Mouse (Mus musculus) heart, adult 2 months (tissue): ENCODE measurements around the gene Zfp580. TPM values are rescaled to one million over a fixed set of nuclear protein-coding genes. Genes with fewer than 3 reads are reported as not detected.
"Not testable (repeated sequence)": the region's sequence is repeated elsewhere in the genome, so short reads cannot be mapped to it uniquely, and the experiment has no call there.

ENCODE experiments used
- DNase-seq, 2 experiments: peaks; one replicate each; pipeline ENCODE4 v3.0.0; 2021
- H3K27ac ChIP-seq: fragments of 200-600 bp; 2 replicates; pipeline ENCODE4 v1.8.1; 2022
- H3K27me3 ChIP-seq: fragments of 200-500 bp; 2 replicates; pipeline ENCODE4 v1.6.1; 2012; ENCODE audit warnings: mild to moderate bottlenecking, low read length, inconsistent platforms, mixed read lengths; ENCODE audit not compliant: control insufficient read depth, insufficient read depth
- H3K36me3 ChIP-seq: fragments of 200-500 bp; 2 replicates; pipeline ENCODE4 v1.6.1; 2012; ENCODE audit warnings: low read length, inconsistent platforms; ENCODE audit not compliant: control insufficient read depth, insufficient read depth
- H3K4me1 ChIP-seq: fragments of 200-500 bp; 2 replicates; pipeline ENCODE4 v1.6.1; 2011; ENCODE audit warnings: low read length; ENCODE audit not compliant: control insufficient read depth, insufficient read depth
- H3K4me3 ChIP-seq: fragments of 200-600 bp; 2 replicates; pipeline ENCODE4 v1.8.1; 2022
- H3K79me2 ChIP-seq: fragments of 200-500 bp; replicated peaks from 2 replicates; pipeline ENCODE4 v1.6.1; 2012; ENCODE audit warnings: mild to moderate bottlenecking, inconsistent platforms, low read length, moderate library complexity, mixed read lengths; ENCODE audit not compliant: control insufficient read depth, insufficient read depth
- H3K9ac ChIP-seq: fragments of 200-500 bp; 2 replicates; pipeline ENCODE4 v1.6.1; 2012; ENCODE audit warnings: low read depth, mild to moderate bottlenecking, control low read depth, inconsistent platforms, low read length, mixed read lengths
- CTCF ChIP-seq: fragments of 200-600 bp; IDR thresholded peaks from 2 replicates; pipeline ENCODE4 v1.8.1; 2022; ENCODE audit warnings: antibody characterized with exemption, mild to moderate bottlenecking, moderate library complexity
- EP300 ChIP-seq: fragments of 200-500 bp; IDR thresholded peaks from 2 replicates; pipeline ENCODE4 v1.6.1; 2011; ENCODE audit warnings: low read depth, low read length, control low read depth; ENCODE audit not compliant: insufficient read depth
- POLR2A ChIP-seq: fragments of 200-500 bp; IDR thresholded peaks from 2 replicates; pipeline ENCODE4 v1.6.1; 2011; ENCODE audit warnings: mild to moderate bottlenecking, low read depth, low read length, control low read depth; ENCODE audit not compliant: insufficient read depth
- WGBS: fragments of 180-500 bp; shearing (Covaris S2); methylation state at CpG from one replicate; pipeline ENCODE4 v1.1.7; 2018; 5-methylcytosine and 5-hydroxymethylcytosine counted together
- intact Hi-C: fragments of 180-260 bp; cut with DNase I; formaldehyde crosslinking; loops from one replicate; pipeline ENCODE4 v1.15.1; 2025
- polyA plus RNA-seq: library from polyadenylated mRNA; depleted of rRNA; stranded (reverse); fragments of >200 nt; gene quantifications from 2 replicates; pipeline ENCODE4 v1.2.3, GENCODE M21; 2012
- total RNA-seq, 2 experiments: library from RNA; stranded (reverse); gene quantifications; 2 replicates each; pipeline ENCODE4 v1.2.3; 2021

Zfp580 gene
- total and polyA plus RNA-seq, 3 experiments = 3.4 to 12.7 (median 4.4) TPM

DNA sequence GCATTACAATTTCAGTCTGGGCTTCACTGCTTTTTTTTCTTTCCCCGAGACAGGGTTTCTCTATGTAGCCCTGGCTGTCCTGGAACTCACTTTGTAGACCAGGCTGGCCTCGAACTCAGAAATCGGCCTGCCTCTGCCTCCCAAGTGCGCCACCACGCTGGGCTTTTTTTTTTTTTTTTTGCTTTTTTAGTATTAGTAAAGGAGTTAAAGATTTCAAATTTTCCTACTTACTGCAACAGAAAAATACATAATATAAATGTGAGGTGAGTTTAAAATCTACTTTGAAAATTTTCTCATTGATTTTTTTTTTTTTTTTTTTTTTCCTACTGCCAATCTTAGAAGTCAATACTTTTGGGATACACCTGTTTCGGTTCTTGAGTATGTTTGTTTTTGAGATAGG is 13.5 kb downstream of the Zfp580 start:
- Histone ChIP-seq H3K9ac (no peak overlapping the region), H3K27me3 (no peaks in the 10 kb centered on the region), H3K36me3 (peaks cover 19% of the 10 kb centered on the region), H3K4me3 (no peak overlapping the region), H3K79me2 (peaks cover 7% of the 10 kb centered on the region), H3K4me1 (peaks cover 6% of the 10 kb centered on the region), H3K27ac (no peak overlapping the region)
- WGBS = 83% methylated on average over 6 of the region's 6 CpGs
- TF ChIP-seq EP300 = no peak
- no peak for TF ChIP-seq CTCF
- TF ChIP-seq POLR2A = no peak
- DNase-seq = no peak
- intact Hi-C loops = loop anchor here (5.0 to 10.0 kb wide), 2 partner anchors 323 to 380 kb away; partner anchors contain the start of genes Hspbp1 and Kmt5c

DNA sequence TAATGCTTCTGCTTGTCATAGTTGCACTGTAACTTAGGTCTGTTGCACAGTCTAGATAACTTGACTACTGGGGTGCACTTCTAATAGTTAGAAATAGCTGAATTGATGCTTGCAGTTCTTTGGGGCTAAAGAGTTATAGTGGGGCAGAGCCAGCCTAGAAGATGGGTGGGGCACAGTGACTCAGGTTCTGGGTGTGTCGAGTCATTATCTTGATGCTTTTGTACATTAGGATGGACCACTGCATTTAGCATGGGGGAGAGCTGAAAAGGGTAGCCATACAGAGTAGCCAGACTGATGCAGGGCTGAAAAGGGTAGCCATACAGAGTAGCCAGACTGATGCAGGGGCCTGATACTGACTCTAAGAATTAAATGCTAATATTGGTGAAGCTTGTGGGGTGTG is 22.2 kb downstream of the Zfp580 start:
- Histone ChIP-seq H3K27me3 (no peaks in the 10 kb centered on the region), H3K9ac (no peak overlapping the region), H3K36me3 (peaks cover 15% of the 10 kb centered on the region), H3K4me3 (no peak overlapping the region), H3K79me2 (peaks cover 2% of the 10 kb centered on the region), H3K27ac (no peak overlapping the region), H3K4me1 (no peaks in the 10 kb centered on the region)
- TF ChIP-seq EP300 = no peak
- no peak for TF ChIP-seq CTCF
- no peak for TF ChIP-seq POLR2A
- intact Hi-C loops = no loop called here
- WGBS = 67% methylated on average over 1 of the region's 1 CpGs
- DNase-seq = no peak

DNA sequence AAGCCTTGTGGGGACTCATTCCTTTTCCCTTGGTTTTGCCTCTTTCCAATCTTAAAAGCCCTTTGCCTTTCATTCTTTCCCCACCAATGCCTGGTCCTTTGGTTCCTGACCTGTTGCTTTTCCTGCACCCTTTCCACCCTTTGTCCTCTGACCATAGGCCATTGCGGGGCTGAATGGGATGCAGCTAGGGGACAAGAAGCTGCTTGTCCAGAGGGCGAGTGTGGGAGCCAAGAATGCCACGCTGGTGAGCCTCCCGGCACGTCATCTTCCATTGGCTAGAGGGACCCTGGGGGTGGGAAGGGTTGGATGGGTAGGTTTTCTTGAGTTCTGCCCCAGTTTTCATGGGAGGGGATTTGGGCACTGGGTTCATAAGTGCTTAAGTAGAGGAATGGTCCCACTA is 23.6 kb downstream of the Zfp580 start:
- H3K27ac ChIP-seq = no peak overlapping the region
- intact Hi-C loops = no loop called here
- H3K79me2 ChIP-seq = peaks cover 2% of the 10 kb centered on the region
- H3K27me3 ChIP-seq = no peaks in the 10 kb centered on the region
- TF ChIP-seq POLR2A = no peak
- TF ChIP-seq CTCF = no peak
- TF ChIP-seq EP300 = no peak
- H3K4me3 ChIP-seq = no peak overlapping the region
- no peaks in the 10 kb centered on the region for H3K4me1 ChIP-seq
- WGBS = 90% methylated on average over 5 of the region's 5 CpGs
- no peak overlapping the region for H3K9ac ChIP-seq
- H3K36me3 ChIP-seq = peaks cover 12% of the 10 kb centered on the region
- DNase-seq = no peak

DNA sequence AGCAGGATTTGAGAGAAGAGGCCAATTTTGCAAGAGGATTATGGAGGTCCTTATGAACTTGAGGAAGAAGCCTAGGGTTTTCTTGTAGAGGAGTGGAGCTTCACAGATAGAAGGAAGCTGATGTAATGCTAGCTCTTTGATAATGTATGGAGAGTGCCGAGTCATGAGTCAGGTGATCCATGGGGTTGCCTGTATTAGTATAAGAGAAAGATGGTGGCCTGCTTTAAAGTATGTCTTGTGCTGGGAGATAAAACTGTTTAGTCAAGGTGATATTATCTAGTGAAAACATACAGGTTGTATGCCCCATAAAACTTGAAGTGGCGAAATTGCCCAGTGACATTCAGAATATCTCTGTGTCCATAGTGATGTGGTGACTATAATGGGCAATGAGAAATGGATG is 25.6 kb downstream of the Zfp580 start:
- Histone ChIP-seq H3K79me2 (peaks cover 1% of the 10 kb centered on the region), H3K36me3 (peaks cover 13% of the 10 kb centered on the region), H3K4me3 (no peak overlapping the region), H3K9ac (no peak overlapping the region), H3K27ac (no peak overlapping the region), H3K4me1 (peaks cover 1% of the 10 kb centered on the region), H3K27me3 (no peaks in the 10 kb centered on the region)
- no peak for DNase-seq
- 75% methylated on average over 2 of the region's 2 CpGs for WGBS
- TF ChIP-seq CTCF (no peak), POLR2A (no peak), EP300 (no peak)
- intact Hi-C loops = no loop called here

DNA sequence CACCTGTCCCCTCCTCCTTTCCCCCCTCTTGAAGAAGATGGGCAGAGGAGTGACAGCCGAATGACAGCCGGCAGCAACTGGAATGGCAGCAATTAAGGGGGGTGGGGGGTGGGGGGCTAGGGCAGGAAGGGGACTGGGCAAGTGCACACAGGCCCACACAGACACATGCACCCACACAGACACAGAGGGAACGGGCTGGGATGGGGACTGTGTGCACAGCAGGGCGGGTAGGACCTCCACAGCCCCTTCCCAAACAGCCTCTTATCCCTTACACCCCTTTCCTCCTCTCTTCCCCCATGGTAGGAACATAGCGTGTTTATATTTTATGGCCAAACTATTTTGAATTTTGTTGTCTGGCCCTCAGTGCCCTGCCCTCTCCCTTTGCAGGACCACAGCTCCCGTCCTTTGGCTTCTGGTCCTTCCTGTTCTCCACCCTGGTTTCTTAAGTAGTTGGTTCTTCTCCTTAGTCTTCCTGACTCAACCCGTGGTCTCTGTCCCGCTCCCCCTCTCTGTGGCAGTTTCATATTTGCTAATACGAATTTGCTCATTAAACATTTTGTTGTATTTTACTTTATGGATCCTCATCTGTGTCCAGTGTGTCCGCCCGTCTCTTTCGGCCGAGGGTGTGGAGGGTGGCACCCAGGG is 28.1 kb downstream of the Zfp580 start:
- not testable (repeated sequence) for H3K27me3 ChIP-seq, H3K4me1 ChIP-seq, H3K79me2 ChIP-seq, DNase-seq
- 35% methylated on average over 10 of the region's 13 CpGs for WGBS
- Histone ChIP-seq H3K27ac (peak overlapping the region; percentile 96), H3K36me3 (peaks cover 17% of the 10 kb centered on the region), H3K9ac (peak overlapping the region; percentile 45), H3K4me3 (peak overlapping the region; percentile 95)
- intact Hi-C loops = loop anchor here (1.0 kb wide), 1 partner anchor 46 kb away; the partner anchor contains the start of gene Rasl2-9

DNA sequence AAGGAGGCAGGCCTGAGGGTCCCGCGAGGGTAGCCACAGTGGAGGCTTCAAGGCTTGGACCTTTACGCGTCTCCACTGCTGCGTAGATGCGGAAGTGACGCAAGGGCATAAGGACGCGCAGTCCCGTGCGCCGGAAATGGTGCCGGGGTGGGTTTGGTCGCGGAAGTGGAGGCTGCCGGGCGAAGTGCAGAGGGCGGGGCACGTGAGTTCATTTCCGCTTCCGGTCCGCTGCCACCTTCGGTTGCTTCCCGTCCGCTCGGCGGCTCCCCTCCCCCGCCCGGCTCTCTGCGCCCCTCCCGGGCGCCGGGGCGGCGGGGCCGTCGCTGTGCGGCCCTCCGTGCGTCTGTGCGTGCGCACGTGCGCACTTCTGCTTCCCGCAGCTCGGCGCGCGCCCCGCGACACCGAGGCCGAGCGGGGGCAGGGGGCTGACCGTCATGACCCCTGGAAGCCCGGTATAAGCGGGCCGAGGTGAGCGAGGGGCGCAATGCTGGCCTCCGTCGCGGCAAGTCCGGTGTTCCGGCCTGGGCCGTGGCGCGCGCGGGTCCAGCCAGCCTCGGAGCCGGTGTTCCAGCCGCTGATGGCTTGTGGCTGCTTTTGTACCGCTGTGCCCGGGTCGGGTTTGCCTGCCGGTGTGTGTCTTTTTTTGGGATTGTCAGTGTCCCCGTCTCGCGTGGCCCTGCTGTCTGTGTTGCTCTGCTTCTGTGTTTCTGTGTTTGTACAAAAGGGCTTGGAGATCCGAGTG is 28.8 kb downstream of the Zfp580 start, which contains the start of gene Epn1:
Epn1 (plus strand) TSS at position 226 of the 742 bp plus-strand sequence.
- under 1% methylated on average over 67 of the region's 81 CpGs for WGBS
- peaks cover 6% of the 10 kb centered on the region for H3K4me1 ChIP-seq
- no peaks in the 10 kb centered on the region for H3K27me3 ChIP-seq
- TF ChIP-seq POLR2A (peak; percentile 86), EP300 (peak; percentile 91), CTCF (no peak)
- peak within 1 kb of the TSS; percentile 95 for H3K4me3 ChIP-seq
- peak; percentile 96 to 98 for DNase-seq
- H3K36me3 ChIP-seq = peaks cover 24% of the 10 kb centered on the region
- peak within 1 kb of the TSS; percentile 91 for H3K9ac ChIP-seq
- intact Hi-C loops = loop anchor here (1.0 kb wide), 1 partner anchor 45 kb away; the partner anchor contains the start of gene Rasl2-9
- peaks cover 7% of the 10 kb centered on the region for H3K79me2 ChIP-seq
- peak within 1 kb of the TSS; percentile 96 for H3K27ac ChIP-seq
